Mouse (Mus musculus) heart, postnatal 0 days (tissue): ENCODE results near the gene Pank1. TPM values are rescaled to one million over a fixed set of nuclear protein-coding genes. Genes with fewer than 3 reads are reported as not detected.

Experiments
- ATAC-seq: fragments of 200-750 bp; cut with Nextera tagmentation; 2 replicates; pipeline ENCODE4 v1.8.0; 2017; ENCODE audit warnings: low read depth, moderate number of reproducible peaks, moderate library complexity; ENCODE audit not compliant: insufficient read depth
- DNase-seq: peaks from one replicate; pipeline ENCODE4 v3.0.0-alpha.2; 2016; ENCODE audit warnings: low spot score
- H3K27ac ChIP-seq: fragments of 300-500 bp; sonication (generic); 2 replicates; pipeline ENCODE4 v1.5.1; 2014; ENCODE audit warnings: low read depth, mild to moderate bottlenecking
- H3K27me3 ChIP-seq: fragments of 300-500 bp; sonication (generic); 2 replicates; pipeline ENCODE4 v1.6.1; 2014; ENCODE audit warnings: low read length, mixed read lengths; ENCODE audit not compliant: control insufficient read depth, insufficient read depth
- H3K36me3 ChIP-seq: fragments of 300-500 bp; sonication (generic); replicated peaks from 2 replicates; pipeline ENCODE4 v1.6.1; 2014; ENCODE audit warnings: low read length, mixed read lengths; ENCODE audit not compliant: control insufficient read depth, insufficient read depth
- H3K4me1 ChIP-seq: fragments of 300-500 bp; sonication (generic); 2 replicates; pipeline ENCODE4 v1.6.1; 2014; ENCODE audit warnings: antibody characterized with exemption; ENCODE audit not compliant: control insufficient read depth, insufficient read depth
- H3K4me2 ChIP-seq: fragments of 300-500 bp; sonication (generic); 2 replicates; pipeline ENCODE4 v1.6.1; 2014; ENCODE audit warnings: low read depth, mild to moderate bottlenecking, low read length, moderate library complexity
- H3K4me3 ChIP-seq: fragments of 300-500 bp; sonication (generic); 2 replicates; pipeline ENCODE4 v1.5.1; 2014; ENCODE audit warnings: low read depth, low read length
- H3K9ac ChIP-seq: fragments of 300-500 bp; sonication (generic); replicated peaks from 2 replicates; pipeline ENCODE4 v1.6.1; 2014; ENCODE audit warnings: low read depth, low read length, mixed read lengths
- H3K9me3 ChIP-seq: fragments of 300-500 bp; sonication (generic); replicated peaks from 2 replicates; pipeline ENCODE4 v1.6.1; 2016; ENCODE audit warnings: low read length; ENCODE audit not compliant: control insufficient read depth
- CTCF ChIP-seq: IDR thresholded peaks from 2 replicates; pipeline ENCODE4 v1.5.1; 2016; ENCODE audit warnings: antibody characterized with exemption, control low read depth, low read depth
- EP300 ChIP-seq: IDR thresholded peaks from 2 replicates; pipeline ENCODE4 v1.6.1; 2016; ENCODE audit warnings: antibody characterized with exemption, low read depth
- WGBS: fragments of 180-500 bp; shearing (Covaris S2); extraction: QIAGEN DNeasy Blood & Tissue Kit; methylation state at CpG from one replicate; pipeline ENCODE4 v1.1.7; 2014; 5-methylcytosine and 5-hydroxymethylcytosine counted together
- microRNA counts: library from miRNA; unstranded; fragments of <30 nt; microRNA quantifications from one replicate; lab custom pipeline; 2015
- microRNA-seq: library from miRNA; unstranded; fragments of <30 nt; microRNA quantifications from one replicate; pipeline ENCODE4, GENCODE M21; 2016
- polyA plus RNA-seq: library from polyadenylated mRNA; unstranded; fragments of >200 nt; fragmentation: Nextera tagmentation; extraction: Ambion mirVana; gene quantifications from 2 replicates; pipeline ENCODE4 v1.2.1, GENCODE M21; 2015
- total RNA-seq: library from RNA; depleted of rRNA; stranded (reverse); fragments of >200 nt; gene quantifications from 2 replicates; pipeline ENCODE4 v1.2.3, GENCODE M21; 2014; ENCODE audit warnings: low replicate concordance; rRNA removed

The Pank1 gene
- total and polyA plus RNA-seq, 2 experiments from 2014 or later, result 13.1 to 36.6 TPM

DNA sequence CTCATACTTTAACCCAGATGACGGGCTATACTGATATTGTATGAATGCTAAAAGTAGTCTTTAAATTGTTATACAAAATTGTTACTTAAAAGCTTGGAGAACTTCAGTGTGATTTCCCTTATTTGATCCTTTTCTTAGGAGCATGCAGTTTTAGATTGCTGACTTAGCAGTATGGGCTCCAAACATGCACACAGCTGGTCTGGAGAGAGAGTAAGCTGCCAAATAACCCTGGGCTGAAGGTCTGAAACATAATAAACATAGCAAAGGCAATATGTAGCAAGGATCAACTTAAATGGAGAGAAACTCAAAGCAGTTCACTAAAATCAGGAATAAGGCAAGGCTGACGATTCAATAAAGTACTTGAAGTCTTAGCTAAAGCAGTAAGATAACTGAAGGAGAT is 96.8 kb downstream of the Pank1 start:
- no peaks in the 10 kb centered on the region for H3K9me3 ChIP-seq
- no peak overlapping the region for H3K4me2 ChIP-seq
- DNase-seq (no peak), ATAC-seq (no peak)
- 85% methylated on average over 2 of the region's 2 CpGs for WGBS
- H3K27ac ChIP-seq, result no peak overlapping the region
- no peak overlapping the region for H3K4me3 ChIP-seq
- no peaks in the 10 kb centered on the region for H3K36me3 ChIP-seq
- no peaks in the 10 kb centered on the region for H3K27me3 ChIP-seq
- TF ChIP-seq EP300, result no peak
- TF ChIP-seq CTCF, result no peak
- no peak overlapping the region for H3K9ac ChIP-seq
- no peaks in the 10 kb centered on the region for H3K4me1 ChIP-seq

GRCm38 (mm10) chr19:34778993-34779392 is 100.3 kb downstream of the Pank1 start:
- Histone ChIP-seq H3K36me3 (no peaks in the 10 kb centered on the region), H3K27ac (no peak overlapping the region), H3K4me1 (no peaks in the 10 kb centered on the region), H3K27me3 (no peaks in the 10 kb centered on the region), H3K4me2 (no peak overlapping the region), H3K4me3 (no peak overlapping the region), H3K9ac (no peak overlapping the region), H3K9me3 (no peaks in the 10 kb centered on the region)
- WGBS, result 96% methylated on average over 1 of the region's 1 CpGs
- ATAC-seq (no peak), DNase-seq (no peak)
- TF ChIP-seq CTCF (no peak), EP300 (no peak)

GRCm38 (mm10) chr19:34778098-34778497 is 101.2 kb downstream of the Pank1 start:
- no peak overlapping the region for H3K9ac ChIP-seq
- H3K4me3 ChIP-seq, result no peak overlapping the region
- TF ChIP-seq CTCF (no peak), EP300 (no peak)
- no peak overlapping the region for H3K27ac ChIP-seq
- H3K4me1 ChIP-seq, result no peaks in the 10 kb centered on the region
- H3K9me3 ChIP-seq, result no peaks in the 10 kb centered on the region
- H3K36me3 ChIP-seq, result no peaks in the 10 kb centered on the region
- no peaks in the 10 kb centered on the region for H3K27me3 ChIP-seq
- ATAC-seq (no peak), DNase-seq (no peak)
- H3K4me2 ChIP-seq, result no peak overlapping the region

DNA sequence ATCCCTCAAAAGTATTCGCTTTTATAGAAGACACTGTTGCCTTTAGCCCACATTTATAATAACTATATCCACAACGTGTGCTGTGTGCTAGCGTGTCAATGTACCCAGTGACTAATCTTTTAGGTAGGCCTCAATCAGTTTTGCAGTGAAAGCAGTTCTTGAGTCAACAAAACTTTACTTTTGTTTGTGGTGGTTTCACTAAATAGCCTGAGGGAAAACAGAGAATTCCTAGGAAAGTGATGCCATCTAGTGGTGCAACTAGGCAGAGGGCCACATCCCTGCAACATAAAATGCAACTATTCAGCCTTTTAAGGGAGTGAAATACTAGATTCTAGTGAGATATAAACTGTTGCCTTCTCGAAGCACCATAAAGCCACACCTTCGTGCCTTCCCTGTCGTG is 106.5 kb downstream of the Pank1 start:
- peak; percentile 44; the same call in 1 of the 2 replicates for ATAC-seq
- peak; percentile 85 for TF ChIP-seq CTCF
- TF ChIP-seq EP300, result no peak
- peak; percentile 55 for DNase-seq
- no peak overlapping the region for H3K9ac ChIP-seq
- H3K27me3 ChIP-seq, result no peaks in the 10 kb centered on the region
- H3K4me2 ChIP-seq, result no peak overlapping the region
- no peaks in the 10 kb centered on the region for H3K36me3 ChIP-seq
- no peak overlapping the region for H3K4me3 ChIP-seq
- no peaks in the 10 kb centered on the region for H3K4me1 ChIP-seq
- 22% methylated on average over 6 of the region's 6 CpGs for WGBS
- H3K27ac ChIP-seq, result no peak overlapping the region
- H3K9me3 ChIP-seq, result no peaks in the 10 kb centered on the region

DNA sequence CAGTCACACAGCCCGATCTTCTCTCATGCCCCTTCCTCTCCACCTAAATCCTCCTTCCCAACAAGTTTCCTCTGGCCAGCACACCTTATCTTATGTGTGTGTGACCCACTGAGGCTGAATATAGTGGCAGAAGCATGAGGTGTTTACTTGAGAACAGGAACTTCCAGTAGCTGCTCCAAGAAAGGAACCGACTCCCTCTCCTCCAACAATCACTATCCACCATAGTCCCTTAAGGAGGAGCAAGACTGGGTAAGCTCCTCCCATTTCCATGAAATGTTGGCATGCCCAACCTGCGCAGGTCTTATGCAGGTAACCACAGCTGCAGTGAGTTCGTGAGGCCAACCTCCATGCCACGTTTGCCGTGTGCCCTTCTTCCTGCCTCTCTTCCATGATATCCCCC is 108.5 kb downstream of the Pank1 start:
- 82% methylated on average over 6 of the region's 6 CpGs for WGBS
- H3K27me3 ChIP-seq, result no peaks in the 10 kb centered on the region
- H3K27ac ChIP-seq, result no peak overlapping the region
- H3K36me3 ChIP-seq, result no peaks in the 10 kb centered on the region
- no peak for DNase-seq
- TF ChIP-seq EP300 (no peak), CTCF (no peak)
- no peak for ATAC-seq
- H3K4me1 ChIP-seq, result no peaks in the 10 kb centered on the region
- no peaks in the 10 kb centered on the region for H3K9me3 ChIP-seq
- H3K4me3 ChIP-seq, result no peak overlapping the region
- no peak overlapping the region for H3K9ac ChIP-seq
- H3K4me2 ChIP-seq, result no peak overlapping the region

- Histone ChIP-seq H3K4me1 (peaks cover 11% of the 10 kb centered on the region; the same call in 1 of the 2 replicates), H3K9ac (no peak overlapping the region), H3K4me2 (no peak overlapping the region), H3K36me3 (no peaks in the 10 kb centered on the region), H3K4me3 (no peak overlapping the region), H3K27ac (peak overlapping the region; percentile 50; the same call in 1 of the 2 replicates), H3K9me3 (no peaks in the 10 kb centered on the region), H3K27me3 (no peaks in the 10 kb centered on the region)
- TF ChIP-seq EP300 (peak; percentile 89), CTCF (no peak)
- ATAC-seq, result peak; percentile 90
- DNase-seq, result peak; percentile 66
- WGBS, result 11% methylated on average over 1 of the region's 1 CpGs
Measured at GRCm38 (mm10) chr19:34758754-34759153, 120.5 kb downstream of the Pank1 start.

MicroRNA genes within 50 kb of the gene (microRNA counts, 519-probe panel; counts per million panel counts)
- 7,125 counts per million, percentile 84 among the panel's probes with 10 or more counts for microRNA mmu-miR-107 (lab: Ali Mortazavi, UCI)

Small RNA genes within 50 kb of the gene (microRNA-seq; reads per million reads assigned to microRNA genes)
- gene Mir107, result 6,625 reads per million, percentile 94 among the genes with 10 or more reads in this experiment

Other genes starting within 250 kb of the Pank1 start
- 0.19 and 1.9 TPM in 2 replicates for gene Ifit1bl2, start 238.7 kb downstream of the Pank1 start, total RNA-seq
- 1.0 and 1.3 TPM in 2 replicates for gene Ifit1bl2, start 238.7 kb downstream of the Pank1 start, polyA plus RNA-seq
- 4.4 and 9.7 TPM in 2 replicates for gene Ifit1, start 238.6 kb downstream of the Pank1 start, total RNA-seq
- gene Ifit1, start 238.6 kb downstream of the Pank1 start, polyA plus RNA-seq, result 0.74 and 1.2 TPM in 2 replicates
- gene Slc16a12, start 132.2 kb downstream of the Pank1 start, total RNA-seq, result 10.3 and 10.4 TPM in 2 replicates
- gene Slc16a12, start 132.2 kb downstream of the Pank1 start, polyA plus RNA-seq, result 6.3 and 7.2 TPM in 2 replicates
- gene Kif20b, start 42.9 kb upstream of the Pank1 start, total RNA-seq, result 2.3 and 7.3 TPM in 2 replicates
- gene Kif20b, start 42.9 kb upstream of the Pank1 start, polyA plus RNA-seq, result 12.9 and 14.2 TPM in 2 replicates